Mouse (Mus musculus): ENCODE measurements around the gene Chd3. TPM values are rescaled to one million over a fixed set of nuclear protein-coding genes. Genes with fewer than 3 reads are reported as not detected.

Gene Chd3
- polyA plus RNA-seq, 1 experiment from 2014 or later = 89.3 TPM

- Histone ChIP-seq H3K4me1 (peaks cover 4% of the 10 kb centered on the region; the same call in 1 of the 2 replicates), H3K9me3 (no peaks in the 10 kb centered on the region), H3K4me3 (no peak overlapping the region), H3K4me2 (no peak overlapping the region), H3K27ac (no peak overlapping the region), H3K9ac (no peak overlapping the region), H3K27me3 (no peaks in the 10 kb centered on the region), H3K36me3 (peaks cover 11% of the 10 kb centered on the region; the same call in 1 of the 2 replicates)
- WGBS = 80% methylated on average over 3 of the region's 3 CpGs
- ATAC-seq (ENCODE audit: insufficient number of reproducible peaks, low FRiP score, low TSS enrichment, low read depth) = no peak
Observed at GRCm38 (mm10) chr11:69379600-69379999, 10.4 kb upstream of the Chd3 start.

DNA sequence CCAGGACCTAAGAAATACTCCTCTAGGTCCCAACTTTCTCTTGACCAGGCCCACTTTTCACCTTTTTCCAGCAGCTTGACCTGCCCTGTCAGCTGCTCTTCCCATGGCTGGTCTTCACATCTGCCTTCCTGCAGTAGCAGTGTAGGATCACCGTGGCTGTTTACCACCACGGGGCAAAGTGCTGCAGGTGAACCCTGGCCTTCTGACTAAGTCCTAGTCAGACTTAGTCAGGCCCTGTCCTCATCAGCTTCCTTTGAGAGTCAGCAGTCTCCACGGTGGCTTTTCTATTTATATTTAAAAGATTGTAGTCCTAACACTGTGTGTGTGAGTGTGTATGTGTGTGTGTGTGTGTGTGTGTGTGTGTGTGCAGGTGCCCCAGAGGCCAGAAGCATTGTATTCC, 8.6 kb upstream of the Chd3 start:
- Histone ChIP-seq H3K9ac (no peak overlapping the region), H3K4me3 (no peak overlapping the region), H3K27ac (no peak overlapping the region), H3K4me1 (peaks cover 3% of the 10 kb centered on the region; the same call in 1 of the 2 replicates), H3K36me3 (peaks cover 21% of the 10 kb centered on the region; the same call in 1 of the 2 replicates), H3K9me3 (no peaks in the 10 kb centered on the region), H3K27me3 (no peaks in the 10 kb centered on the region), H3K4me2 (no peak overlapping the region)
- WGBS = 82% methylated on average over 3 of the region's 3 CpGs
- ATAC-seq (ENCODE audit: insufficient number of reproducible peaks, low FRiP score, low TSS enrichment, low read depth) = no peak

DNA sequence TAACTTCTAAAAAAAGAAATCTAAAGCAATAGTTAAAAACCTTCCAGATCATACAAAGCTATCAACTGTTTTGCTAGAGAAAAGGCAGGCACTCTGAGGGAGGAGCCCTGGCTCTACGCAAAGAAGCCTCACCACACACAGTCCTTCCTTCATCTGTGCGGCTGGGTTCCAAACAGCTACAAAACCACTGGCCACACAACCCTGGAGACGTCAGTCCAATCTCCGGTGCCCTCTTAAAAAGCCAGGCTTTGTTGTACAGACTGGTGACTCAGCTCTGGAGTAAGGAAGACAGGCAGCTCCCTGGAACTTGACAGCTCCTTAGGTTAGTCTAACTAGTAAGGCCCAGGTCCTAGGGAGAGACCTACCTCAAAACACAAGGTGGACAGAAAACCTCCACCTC, 6.4 kb upstream of the Chd3 start:
- Histone ChIP-seq H3K9ac (no peak overlapping the region), H3K4me2 (no peak overlapping the region), H3K9me3 (no peaks in the 10 kb centered on the region), H3K4me1 (peaks cover 19% of the 10 kb centered on the region), H3K27me3 (no peaks in the 10 kb centered on the region), H3K27ac (no peak overlapping the region), H3K4me3 (no peak overlapping the region), H3K36me3 (peaks cover 21% of the 10 kb centered on the region; the same call in 1 of the 2 replicates)
- 83% methylated on average over 4 of the region's 4 CpGs for WGBS
- no peak for ATAC-seq (ENCODE audit: insufficient number of reproducible peaks, low FRiP score, low TSS enrichment, low read depth)

DNA sequence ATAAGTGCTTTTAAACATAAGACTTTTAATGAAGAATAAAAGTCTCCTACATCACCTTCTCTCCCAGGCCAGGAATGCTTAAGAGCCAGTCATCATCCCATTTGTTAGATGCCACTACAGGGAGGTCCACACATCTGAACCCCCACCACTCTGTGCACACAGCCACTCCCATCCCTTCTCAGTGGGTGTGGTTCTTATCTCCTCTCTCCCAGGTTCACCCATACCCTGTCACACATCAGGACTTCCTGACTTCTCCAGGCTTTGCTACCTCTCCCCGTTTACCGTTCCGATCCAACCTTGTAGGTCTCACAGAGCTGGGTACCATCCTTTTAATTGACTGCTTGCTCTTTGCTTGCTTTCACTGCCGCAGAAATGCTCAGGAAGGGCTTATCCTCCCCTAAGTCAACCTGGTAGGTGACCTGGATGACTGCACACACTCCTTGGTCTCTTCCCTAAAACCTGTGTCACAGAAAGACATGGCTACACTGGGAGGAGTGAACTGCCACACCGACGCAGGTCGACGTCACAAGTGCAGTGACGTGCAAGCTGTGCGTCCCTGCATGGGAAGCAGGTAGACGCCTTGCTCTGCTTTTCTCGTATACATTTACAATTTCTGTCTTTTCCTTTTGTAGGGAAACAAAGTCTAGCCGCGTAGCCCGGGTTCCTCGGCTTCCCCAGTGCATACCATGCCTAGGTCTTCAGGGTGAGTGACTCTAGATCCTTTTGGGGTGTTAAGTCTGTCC, 4.2 kb upstream of the Chd3 start:
- H3K36me3 ChIP-seq = peaks cover 19% of the 10 kb centered on the region; the same call in 1 of the 2 replicates
- 91% methylated on average over 16 of the region's 16 CpGs for WGBS

DNA sequence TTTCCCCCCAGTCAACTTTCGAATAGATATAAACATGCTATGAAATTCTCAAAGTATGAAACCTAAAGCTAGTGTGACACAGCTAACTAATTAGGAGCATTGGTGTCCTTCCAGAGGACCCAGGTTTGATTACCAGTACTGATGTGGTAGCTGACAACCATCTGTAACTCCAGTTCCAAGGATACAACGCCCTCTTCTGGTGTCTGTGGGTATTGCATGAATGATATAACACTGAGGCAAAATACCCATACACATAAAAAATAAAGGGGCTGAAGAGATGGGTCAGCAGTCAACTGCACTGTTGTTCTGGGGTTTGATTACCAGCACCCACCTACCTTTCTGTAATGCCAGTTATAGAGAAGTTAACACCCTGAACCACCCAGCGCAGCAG, 3.6 kb upstream of the Chd3 start:
- H3K4me1 ChIP-seq = peaks cover 27% of the 10 kb centered on the region
- peaks cover 19% of the 10 kb centered on the region; the same call in 1 of the 2 replicates for H3K36me3 ChIP-seq
- no peaks in the 10 kb centered on the region for H3K27me3 ChIP-seq
- no peak overlapping the region for H3K9ac ChIP-seq
- H3K27ac ChIP-seq = no peak overlapping the region
- WGBS = 61% methylated on average over 3 of the region's 3 CpGs
- no peak for ATAC-seq (ENCODE audit: insufficient number of reproducible peaks, low FRiP score, low TSS enrichment, low read depth)
- no peak overlapping the region for H3K4me2 ChIP-seq
- no peak overlapping the region for H3K4me3 ChIP-seq
- no peaks in the 10 kb centered on the region for H3K9me3 ChIP-seq

More for the DNA sequence above, 4.2 kb upstream of the Chd3 start:
- no peak for ATAC-seq (ENCODE audit: insufficient number of reproducible peaks, low FRiP score, low TSS enrichment, low read depth)
- no peaks in the 10 kb centered on the region for H3K9me3 ChIP-seq
- H3K4me3 ChIP-seq = no peak overlapping the region
- no peaks in the 10 kb centered on the region for H3K27me3 ChIP-seq
- no peak overlapping the region for H3K9ac ChIP-seq
- no peak overlapping the region for H3K27ac ChIP-seq
- H3K4me1 ChIP-seq = peaks cover 21% of the 10 kb centered on the region
- no peak overlapping the region for H3K4me2 ChIP-seq

GRCm38 (mm10) chr11:69372056-69372779, 3.0 kb upstream of the Chd3 start:
- Histone ChIP-seq H3K9ac (no peak overlapping the region), H3K4me2 (no peak overlapping the region), H3K4me3 (no peak overlapping the region), H3K27me3 (no peaks in the 10 kb centered on the region), H3K27ac (peak overlapping the region; percentile 59), H3K9me3 (no peaks in the 10 kb centered on the region), H3K36me3 (peaks cover 15% of the 10 kb centered on the region; the same call in 1 of the 2 replicates), H3K4me1 (peaks cover 32% of the 10 kb centered on the region)
- ATAC-seq (ENCODE audit: insufficient number of reproducible peaks, low FRiP score, low TSS enrichment, low read depth) = no peak
- 61% methylated on average over 12 of the region's 12 CpGs for whole genome bisulfite sequencing

GRCm38 (mm10) chr11:69371601-69372000, 2.4 kb upstream of the Chd3 start:
- Histone ChIP-seq H3K27ac (peak overlapping the region; percentile 86), H3K4me1 (peaks cover 37% of the 10 kb centered on the region), H3K9me3 (no peaks in the 10 kb centered on the region), H3K4me3 (no peak overlapping the region), H3K9ac (no peak overlapping the region), H3K27me3 (no peaks in the 10 kb centered on the region), H3K36me3 (peaks cover 15% of the 10 kb centered on the region; the same call in 1 of the 2 replicates), H3K4me2 (no peak overlapping the region; the same call in 1 of the 2 replicates)
- 59% methylated on average over 12 of the region's 12 CpGs for WGBS
- ATAC-seq (ENCODE audit: insufficient number of reproducible peaks, low FRiP score, low TSS enrichment, low read depth) = no peak

DNA sequence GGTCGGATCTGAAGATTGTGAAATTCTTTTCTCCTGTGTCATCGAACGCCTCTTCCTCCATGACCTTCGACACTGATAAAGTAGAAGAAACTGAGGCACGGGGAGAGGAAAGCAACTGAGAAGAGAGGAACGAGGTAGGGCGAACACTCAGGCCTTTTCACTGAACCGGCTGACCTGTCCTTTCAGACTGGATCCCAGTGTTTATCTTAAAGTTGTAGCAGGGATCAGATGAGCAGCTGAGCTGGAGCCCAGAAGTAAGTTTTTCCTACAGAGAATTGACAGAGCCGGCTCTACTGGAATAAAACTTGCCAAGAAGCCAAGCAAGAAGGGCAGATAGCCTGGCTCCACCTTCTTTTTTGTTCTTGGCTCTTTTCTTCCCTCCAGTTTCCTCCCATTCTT, 1.6 kb upstream of the Chd3 start:
- peak overlapping the region; percentile 10; the same call in 1 of the 2 replicates for H3K4me3 ChIP-seq
- WGBS = 35% methylated on average over 9 of the region's 9 CpGs
- no peak overlapping the region for H3K9ac ChIP-seq
- H3K27ac ChIP-seq = peak overlapping the region; percentile 86
- no peak for ATAC-seq (ENCODE audit: insufficient number of reproducible peaks, low FRiP score, low TSS enrichment, low read depth)
- H3K4me2 ChIP-seq = peak overlapping the region; percentile 25
- H3K27me3 ChIP-seq = no peaks in the 10 kb centered on the region
- peaks cover 14% of the 10 kb centered on the region; the same call in 1 of the 2 replicates for H3K36me3 ChIP-seq
- no peaks in the 10 kb centered on the region for H3K9me3 ChIP-seq
- peaks cover 44% of the 10 kb centered on the region for H3K4me1 ChIP-seq

GRCm38 (mm10) chr11:69369990-69370816, 997 bp upstream of the Chd3 start:
- Histone ChIP-seq H3K27ac (peak overlapping the region; percentile 99), H3K9me3 (no peaks in the 10 kb centered on the region), H3K27me3 (no peaks in the 10 kb centered on the region), H3K4me2 (peak overlapping the region; percentile 87), H3K36me3 (0 out of 2 replicates have a peak, but pooled peaks cover 11% of the 10 kb centered on the region), H3K9ac (0 out of 2 replicates have a peak overlapping the region, but pooled peaks have one; percentile 10), H3K4me1 (peaks cover 51% of the 10 kb centered on the region), H3K4me3 (peak overlapping the region; percentile 81)
- WGBS = 16% methylated on average over 2 of the region's 2 CpGs
- no peak for ATAC-seq (ENCODE audit: insufficient number of reproducible peaks, low FRiP score, low TSS enrichment, low read depth)

GRCm38 (mm10) chr11:69368356-69369214, 621 bp downstream of the Chd3 start:
- peaks cover 63% of the 10 kb centered on the region for H3K4me1 ChIP-seq

More at GRCm38 (mm10) chr11:69368356-69369214, 621 bp downstream of the Chd3 start:
- Histone ChIP-seq H3K9ac (peak overlapping the region; percentile 98), H3K27ac (peak overlapping the region; percentile 99), H3K27me3 (no peaks in the 10 kb centered on the region), H3K4me3 (peak overlapping the region; percentile 81), H3K4me2 (peak overlapping the region; percentile 87), H3K36me3 (peaks cover 11% of the 10 kb centered on the region), H3K9me3 (no peaks in the 10 kb centered on the region)
- 1% methylated on average over 73 of the region's 106 CpGs for WGBS
- no peak for ATAC-seq (ENCODE audit: insufficient number of reproducible peaks, low FRiP score, low TSS enrichment, low read depth)
